Mouse (Mus musculus): ENCODE data around the gene Lacc1. TPM values are rescaled to one million over a fixed set of nuclear protein-coding genes. Genes with fewer than 3 reads are reported as not detected.

Gene Lacc1
- polyA plus RNA-seq, 1 experiment: 6.1 TPM

- peaks cover 17% of the 10 kb centered on the region for H3K36me3 ChIP-seq (ENCODE audit: control insufficient read depth, insufficient read depth)
- no peak overlapping the region for H3K4me2 ChIP-seq (ENCODE audit: low read depth)
- H3K4me3 ChIP-seq: no peak overlapping the region
- no peaks in the 10 kb centered on the region for H3K79me2 ChIP-seq (ENCODE audit: control insufficient read depth, insufficient read depth)
- H3ac ChIP-seq (ENCODE audit: control insufficient read depth, insufficient read length): no peak overlapping the region
- TF ChIP-seq CEBPB (IDR thresholded peaks at IDR 0.05; ENCODE audit: insufficient read depth, poor library complexity, severe bottlenecking) (no peak), MYOD1 (IDR thresholded peaks at IDR 0.05; ENCODE audit: control insufficient read depth in 1 of 3, insufficient read length in 2 of 3, low read depth in 2 of 3) (no peak), REST (IDR thresholded peaks at IDR 0.05; ENCODE audit: insufficient read depth, insufficient read length) (no peak), MYOG (IDR thresholded peaks at IDR 0.05; ENCODE audit: control insufficient read depth in 1 of 3, insufficient read depth in 1 of 3, insufficient read length in 2 of 3, low read depth in 2 of 3) (no peak), TCF3 (IDR thresholded peaks at IDR 0.05; ENCODE audit: insufficient read length, low read depth) (no peak), TCF12 (IDR thresholded peaks at IDR 0.05; ENCODE audit: insufficient read depth, poor library complexity, severe bottlenecking) (no peak), USF1 (IDR thresholded peaks at IDR 0.05; ENCODE audit: low read depth) (no peak), E2F4 (IDR thresholded peaks at IDR 0.05; ENCODE audit: insufficient read depth) (no peak), MAX (IDR thresholded peaks at IDR 0.05; ENCODE audit: low read depth) (no peak), POLR2AphosphoS2 (IDR thresholded peaks at IDR 0.05; ENCODE audit: insufficient read length, low read depth) (no peak), POLR2A (IDR thresholded peaks at IDR 0.05; ENCODE audit: insufficient read length, low read depth) (no peak)
- H3K27me3 ChIP-seq (ENCODE audit: control insufficient read depth, insufficient read depth, insufficient read length): no peaks in the 10 kb centered on the region
Measured at GRCm38 (mm10) chr14:77032433-77032832, 4.3 kb downstream of the Lacc1 start.

- TF ChIP-seq POLR2A (IDR thresholded peaks at IDR 0.05; ENCODE audit: insufficient read length, low read depth): no peak
- no peak for TF ChIP-seq MYOG (IDR thresholded peaks at IDR 0.05; ENCODE audit: control insufficient read depth in 1 of 3, insufficient read depth in 1 of 3, insufficient read length in 2 of 3, low read depth in 2 of 3)
- TF ChIP-seq TCF3 (IDR thresholded peaks at IDR 0.05; ENCODE audit: insufficient read length, low read depth): no peak
- no peak for TF ChIP-seq E2F4 (IDR thresholded peaks at IDR 0.05; ENCODE audit: insufficient read depth)
- TF ChIP-seq USF1 (IDR thresholded peaks at IDR 0.05; ENCODE audit: low read depth): no peak
- no peak for TF ChIP-seq REST (IDR thresholded peaks at IDR 0.05; ENCODE audit: insufficient read depth, insufficient read length)
- no peak for TF ChIP-seq TCF12 (IDR thresholded peaks at IDR 0.05; ENCODE audit: insufficient read depth, poor library complexity, severe bottlenecking)
- TF ChIP-seq CEBPB (IDR thresholded peaks at IDR 0.05; ENCODE audit: insufficient read depth, poor library complexity, severe bottlenecking): no peak
- TF ChIP-seq POLR2AphosphoS2 (IDR thresholded peaks at IDR 0.05; ENCODE audit: insufficient read length, low read depth): no peak
- TF ChIP-seq MYOD1 (IDR thresholded peaks at IDR 0.05; ENCODE audit: control insufficient read depth in 1 of 3, insufficient read length in 2 of 3, low read depth in 2 of 3): no peak
- TF ChIP-seq SRF (IDR thresholded peaks at IDR 0.05; ENCODE audit: control insufficient read depth, insufficient read length, low read depth): no peak
- TF ChIP-seq MAX (IDR thresholded peaks at IDR 0.05; ENCODE audit: low read depth): no peak
- Histone ChIP-seq H3K79me2 (ENCODE audit: control insufficient read depth, insufficient read depth) (no peaks in the 10 kb centered on the region), H3K4me3 (no peak overlapping the region), H3K4me2 (ENCODE audit: low read depth) (no peak overlapping the region), H3ac (ENCODE audit: control insufficient read depth, insufficient read length) (no peak overlapping the region), H3K27me3 (ENCODE audit: control insufficient read depth, insufficient read depth, insufficient read length) (no peaks in the 10 kb centered on the region), H3K36me3 (ENCODE audit: control insufficient read depth, insufficient read depth) (peaks cover 17% of the 10 kb centered on the region)
Measured at GRCm38 (mm10) chr14:77030808-77031207, 5.9 kb downstream of the Lacc1 start.

GRCm38 (mm10) chr14:77029319-77030054 lies 7.2 kb downstream of the Lacc1 start:
- H3K79me2 ChIP-seq (ENCODE audit: control insufficient read depth, insufficient read depth): no peaks in the 10 kb centered on the region
- no peak overlapping the region for H3K4me2 ChIP-seq (ENCODE audit: low read depth)
- H3K36me3 ChIP-seq (ENCODE audit: control insufficient read depth, insufficient read depth): peaks cover 17% of the 10 kb centered on the region
- no peak overlapping the region for H3K4me3 ChIP-seq
- no peaks in the 10 kb centered on the region for H3K27me3 ChIP-seq (ENCODE audit: control insufficient read depth, insufficient read depth, insufficient read length)
- no peak overlapping the region for H3ac ChIP-seq (ENCODE audit: control insufficient read depth, insufficient read length)
- TF ChIP-seq REST (IDR thresholded peaks at IDR 0.05; ENCODE audit: insufficient read depth, insufficient read length) (no peak), E2F4 (IDR thresholded peaks at IDR 0.05; ENCODE audit: insufficient read depth) (no peak), TCF3 (IDR thresholded peaks at IDR 0.05; ENCODE audit: insufficient read length, low read depth) (no peak), MAX (IDR thresholded peaks at IDR 0.05; ENCODE audit: low read depth) (no peak), USF1 (IDR thresholded peaks at IDR 0.05; ENCODE audit: low read depth) (no peak), POLR2AphosphoS2 (IDR thresholded peaks at IDR 0.05; ENCODE audit: insufficient read length, low read depth) (no peak), MYOG (IDR thresholded peaks at IDR 0.05; ENCODE audit: control insufficient read depth in 1 of 3, insufficient read depth in 1 of 3, insufficient read length in 2 of 3, low read depth in 2 of 3) (no peak), TCF12 (IDR thresholded peaks at IDR 0.05; ENCODE audit: insufficient read depth, poor library complexity, severe bottlenecking) (no peak), SRF (IDR thresholded peaks at IDR 0.05; ENCODE audit: control insufficient read depth, insufficient read length, low read depth) (no peak)

GRCm38 (mm10) chr14:77024499-77024898 lies 12.2 kb downstream of the Lacc1 start:
- H3K36me3 ChIP-seq (ENCODE audit: control insufficient read depth, insufficient read depth): peaks cover 4% of the 10 kb centered on the region
- no peaks in the 10 kb centered on the region for H3K27me3 ChIP-seq (ENCODE audit: control insufficient read depth, insufficient read depth, insufficient read length)
- H3ac ChIP-seq (ENCODE audit: control insufficient read depth, insufficient read length): no peak overlapping the region
- no peak overlapping the region for H3K4me3 ChIP-seq
- H3K79me2 ChIP-seq (ENCODE audit: control insufficient read depth, insufficient read depth): no peaks in the 10 kb centered on the region
- TF ChIP-seq REST (IDR thresholded peaks at IDR 0.05; ENCODE audit: insufficient read depth, insufficient read length): no peak
- TF ChIP-seq TCF12 (IDR thresholded peaks at IDR 0.05; ENCODE audit: insufficient read depth, poor library complexity, severe bottlenecking): no peak
- no peak for TF ChIP-seq USF1 (IDR thresholded peaks at IDR 0.05; ENCODE audit: low read depth)
- no peak for TF ChIP-seq E2F4 (IDR thresholded peaks at IDR 0.05; ENCODE audit: insufficient read depth)
- no peak for TF ChIP-seq TCF3 (IDR thresholded peaks at IDR 0.05; ENCODE audit: insufficient read length, low read depth)
- no peak for TF ChIP-seq CEBPB (IDR thresholded peaks at IDR 0.05; ENCODE audit: insufficient read depth, poor library complexity, severe bottlenecking)
- TF ChIP-seq MYOG (IDR thresholded peaks at IDR 0.05; ENCODE audit: control insufficient read depth in 1 of 3, insufficient read depth in 1 of 3, insufficient read length in 2 of 3, low read depth in 2 of 3): no peak
- no peak for TF ChIP-seq MYOD1 (IDR thresholded peaks at IDR 0.05; ENCODE audit: control insufficient read depth in 1 of 3, insufficient read length in 2 of 3, low read depth in 2 of 3)
- no peak overlapping the region for H3K4me2 ChIP-seq (ENCODE audit: low read depth)
